Mouse (Mus musculus) neural tube, embryonic 12.5 days (tissue): ENCODE measurements around the gene Phox2a. TPM values are rescaled to one million over a fixed set of nuclear protein-coding genes. Genes with fewer than 3 reads are reported as not detected.

ENCODE experiments used
- ATAC-seq: fragments of 200-750 bp; cut with Nextera tagmentation; 2 replicates; pipeline ENCODE4 v1.8.0; 2017; ENCODE audit warnings: low read depth, mild to moderate bottlenecking, moderate TSS enrichment, moderate library complexity; ENCODE audit not compliant: low FRiP score
- H3K27ac ChIP-seq: fragments of 300-500 bp; sonication (generic); 2 replicates; pipeline ENCODE4 v1.5.1; 2016
- H3K27me3 ChIP-seq: fragments of 300-500 bp; sonication (generic); replicated peaks from 2 replicates; pipeline ENCODE4 v1.6.1; 2016; ENCODE audit warnings: mild to moderate bottlenecking
- H3K36me3 ChIP-seq: fragments of 300-500 bp; sonication (generic); 2 replicates; pipeline ENCODE4 v1.6.1; 2016; ENCODE audit warnings: mild to moderate bottlenecking
- H3K4me1 ChIP-seq: fragments of 300-500 bp; sonication (generic); 2 replicates; pipeline ENCODE4 v1.6.1; 2016
- H3K4me2 ChIP-seq: fragments of 300-500 bp; sonication (generic); replicated peaks from 2 replicates; pipeline ENCODE4 v1.6.1; 2016; ENCODE audit warnings: mild to moderate bottlenecking
- H3K4me3 ChIP-seq: fragments of 300-500 bp; sonication (generic); 2 replicates; pipeline ENCODE4 v1.5.1; 2016
- H3K9ac ChIP-seq: fragments of 300-500 bp; sonication (generic); 2 replicates; pipeline ENCODE4 v1.6.1; 2016; ENCODE audit warnings: mild to moderate bottlenecking
- H3K9me3 ChIP-seq: fragments of 300-500 bp; sonication (generic); 2 replicates; pipeline ENCODE4 v1.6.1; 2016; ENCODE audit warnings: mild to moderate bottlenecking
- WGBS: fragments of 180-500 bp; shearing (Covaris S2); methylation state at CpG from one replicate; pipeline ENCODE4 v1.1.7; 2016; 5-methylcytosine and 5-hydroxymethylcytosine counted together
- polyA plus RNA-seq: library from polyadenylated mRNA; unstranded; fragments of >200 nt; fragmentation: Nextera tagmentation; extraction: Ambion mirVana; gene quantifications from 2 replicates; pipeline ENCODE4 v1.2.1, GENCODE M21; 2016

The Phox2a gene
- polyA plus RNA-seq: 1.9 and 2.4 TPM in 2 replicates

GRCm38 (mm10) chr7:101817861-101818401, at the start of gene Phox2a:
Gene Phox2a (plus strand): TSS chr7:101818313.
- Histone ChIP-seq H3K4me2 (peak within 1 kb of the TSS; percentile 56), H3K4me3 (peak within 1 kb of the TSS; percentile 25), H3K36me3 (no peaks in the 10 kb centered on the region), H3K9ac (peak within 1 kb of the TSS; percentile 40; the same call in 1 of the 2 replicates), H3K4me1 (peaks cover 32% of the 10 kb centered on the region), H3K27me3 (peaks cover 67% of the 10 kb centered on the region), H3K27ac (no peak within 1 kb of the TSS), H3K9me3 (no peaks in the 10 kb centered on the region)
- 1% methylated on average over 45 of the region's 45 CpGs for WGBS
- ATAC-seq: peak; percentile 39

GRCm38 (mm10) chr7:101770051-101770450, 48.1 kb upstream of the Phox2a start:
- Histone ChIP-seq H3K4me2 (no peak overlapping the region), H3K9ac (no peak overlapping the region), H3K4me1 (peaks cover 6% of the 10 kb centered on the region; the same call in 1 of the 2 replicates), H3K27me3 (no peaks in the 10 kb centered on the region), H3K9me3 (no peaks in the 10 kb centered on the region), H3K27ac (no peak overlapping the region), H3K36me3 (no peaks in the 10 kb centered on the region), H3K4me3 (no peak overlapping the region)
- no peak for ATAC-seq
- 84% methylated on average over 7 of the region's 7 CpGs for WGBS

GRCm38 (mm10) chr7:101771604-101772003, 46.5 kb upstream of the Phox2a start:
- no peaks in the 10 kb centered on the region for H3K27me3 ChIP-seq
- H3K9me3 ChIP-seq: no peaks in the 10 kb centered on the region
- no peak overlapping the region for H3K4me2 ChIP-seq
- 81% methylated on average over 1 of the region's 1 CpGs for WGBS
- no peaks in the 10 kb centered on the region for H3K36me3 ChIP-seq
- H3K4me1 ChIP-seq: peaks cover 6% of the 10 kb centered on the region; the same call in 1 of the 2 replicates
- no peak overlapping the region for H3K4me3 ChIP-seq
- no peak overlapping the region for H3K9ac ChIP-seq
- ATAC-seq: no peak
- H3K27ac ChIP-seq: no peak overlapping the region

- no peak overlapping the region for H3K4me2 ChIP-seq
- WGBS: 55% methylated on average over 8 of the region's 8 CpGs
- H3K4me3 ChIP-seq: no peak overlapping the region
- H3K9me3 ChIP-seq: no peaks in the 10 kb centered on the region
- H3K4me1 ChIP-seq: peaks cover 6% of the 10 kb centered on the region; the same call in 1 of the 2 replicates
- H3K27ac ChIP-seq: no peak overlapping the region
- no peaks in the 10 kb centered on the region for H3K27me3 ChIP-seq
- ATAC-seq: peak; percentile 33
- no peaks in the 10 kb centered on the region for H3K36me3 ChIP-seq
- H3K9ac ChIP-seq: no peak overlapping the region
Measured at GRCm38 (mm10) chr7:101772687-101773086, 45.4 kb upstream of the Phox2a start.

- no peak overlapping the region for H3K4me3 ChIP-seq
- ATAC-seq: no peak
- 0 out of 2 replicates have a peak, but pooled peaks cover 4% of the 10 kb centered on the region for H3K4me1 ChIP-seq
- 88% methylated on average over 1 of the region's 1 CpGs for WGBS
- no peak overlapping the region for H3K4me2 ChIP-seq
- H3K9me3 ChIP-seq: no peaks in the 10 kb centered on the region
- H3K36me3 ChIP-seq: 0 out of 2 replicates have a peak, but pooled peaks cover 7% of the 10 kb centered on the region
- no peak overlapping the region for H3K27ac ChIP-seq
- no peaks in the 10 kb centered on the region for H3K27me3 ChIP-seq
- H3K9ac ChIP-seq: no peak overlapping the region
Measured at GRCm38 (mm10) chr7:101777053-101777452, 41.1 kb upstream of the Phox2a start.

- H3K4me1 ChIP-seq: peaks cover 32% of the 10 kb centered on the region
- no peaks in the 10 kb centered on the region for H3K9me3 ChIP-seq
- H3K27ac ChIP-seq: no peak overlapping the region
- peak overlapping the region; percentile 9 for H3K4me3 ChIP-seq
- H3K36me3 ChIP-seq: peaks cover 13% of the 10 kb centered on the region
- H3K9ac ChIP-seq: no peak overlapping the region
- ATAC-seq: no peak
- WGBS: 2% methylated on average over 35 of the region's 35 CpGs
- peaks cover 78% of the 10 kb centered on the region for H3K27me3 ChIP-seq
- peak overlapping the region; percentile 78 for H3K4me2 ChIP-seq
Measured at GRCm38 (mm10) chr7:101820295-101821030, 2.4 kb downstream of the Phox2a start.

GRCm38 (mm10) chr7:101821571-101822501, 3.7 kb downstream of the Phox2a start:
- ATAC-seq: peak; percentile 22
- H3K4me1 ChIP-seq: peaks cover 32% of the 10 kb centered on the region
- H3K4me2 ChIP-seq: peak overlapping the region; percentile 78
- H3K27me3 ChIP-seq: peaks cover 72% of the 10 kb centered on the region
- peaks cover 27% of the 10 kb centered on the region for H3K36me3 ChIP-seq
- no peaks in the 10 kb centered on the region for H3K9me3 ChIP-seq
- H3K27ac ChIP-seq: no peak overlapping the region
- under 1% methylated on average over 71 of the region's 71 CpGs for WGBS
- H3K4me3 ChIP-seq: peak overlapping the region; percentile 39
- H3K9ac ChIP-seq: peak overlapping the region; percentile 61

- H3K4me2 ChIP-seq: 0 out of 2 replicates have a peak overlapping the region, but pooled peaks have one; percentile 7
- H3K36me3 ChIP-seq: peaks cover 39% of the 10 kb centered on the region
- ATAC-seq: 0 out of 2 replicates have a peak, but pooled peaks have one; percentile 14
- H3K27me3 ChIP-seq: peaks cover 59% of the 10 kb centered on the region
- no peak overlapping the region for H3K27ac ChIP-seq
- no peak overlapping the region for H3K4me3 ChIP-seq
- WGBS: 22% methylated on average over 32 of the region's 32 CpGs
- no peak overlapping the region for H3K9ac ChIP-seq
- peaks cover 26% of the 10 kb centered on the region for H3K4me1 ChIP-seq
- no peaks in the 10 kb centered on the region for H3K9me3 ChIP-seq
Measured at GRCm38 (mm10) chr7:101822836-101823757, 5.0 kb downstream of the Phox2a start.

GRCm38 (mm10) chr7:101823758-101824630, 5.9 kb downstream of the Phox2a start:
- H3K4me1 ChIP-seq: peaks cover 21% of the 10 kb centered on the region
- no peak overlapping the region for H3K9ac ChIP-seq
- H3K27ac ChIP-seq: no peak overlapping the region
- no peaks in the 10 kb centered on the region for H3K9me3 ChIP-seq
- H3K27me3 ChIP-seq: peaks cover 50% of the 10 kb centered on the region
- peaks cover 48% of the 10 kb centered on the region for H3K36me3 ChIP-seq
- H3K4me3 ChIP-seq: no peak overlapping the region
- no peak overlapping the region for H3K4me2 ChIP-seq
- WGBS: 85% methylated on average over 18 of the region's 18 CpGs
- no peak for ATAC-seq

- no peak overlapping the region for H3K9ac ChIP-seq
- H3K4me2 ChIP-seq: no peak overlapping the region
- H3K27me3 ChIP-seq: no peaks in the 10 kb centered on the region
- WGBS: 96% methylated on average over 3 of the region's 3 CpGs
- no peaks in the 10 kb centered on the region for H3K9me3 ChIP-seq
- H3K36me3 ChIP-seq: peaks cover 74% of the 10 kb centered on the region
- H3K27ac ChIP-seq: no peak overlapping the region
- H3K4me3 ChIP-seq: no peak overlapping the region
- ATAC-seq: no peak
- peaks cover 15% of the 10 kb centered on the region for H3K4me1 ChIP-seq
Measured at GRCm38 (mm10) chr7:101830373-101830772, 12.3 kb downstream of the Phox2a start.
